Mouse (Mus musculus): ENCODE measurements around the gene Lin52. TPM values are rescaled to one million over a fixed set of nuclear protein-coding genes. Genes with fewer than 3 reads are reported as not detected.

Gene Lin52
- polyA plus RNA-seq, 1 experiment = 26.3 TPM

DNA sequence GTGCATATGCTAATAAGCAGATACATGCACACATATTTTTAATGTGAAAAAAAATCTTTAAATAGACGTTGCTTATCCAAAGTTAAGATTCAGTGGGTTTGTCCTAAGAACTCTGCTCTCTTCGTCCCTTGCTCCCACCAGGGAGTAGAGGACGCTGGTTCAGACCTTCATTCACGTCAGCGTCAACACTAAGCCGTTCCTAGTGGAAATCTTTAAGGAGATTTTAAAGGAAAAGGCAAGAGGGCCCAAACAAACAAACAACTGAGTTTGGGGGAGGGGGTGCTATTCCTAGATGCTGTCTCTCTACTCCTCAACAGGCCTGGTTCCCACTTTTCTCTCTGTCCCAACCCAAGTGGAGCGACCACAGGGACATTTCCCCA, 121.1 kb downstream of the Lin52 start:
- Histone ChIP-seq H3K36me3 (ENCODE audit: control insufficient read depth, insufficient read depth, low read length) (no peaks in the 10 kb centered on the region), H3K27ac (ENCODE audit: insufficient read depth, low read depth, low read length) (no peak overlapping the region), H3K27me3 (replicated peaks; ENCODE audit: control insufficient read depth, insufficient read depth, low read length) (peaks cover 20% of the 10 kb centered on the region), H3K4me3 (ENCODE audit: insufficient read depth, low read depth, low read length) (no peak overlapping the region), H3K4me1 (ENCODE audit: control insufficient read depth, insufficient read depth, low read length) (no peaks in the 10 kb centered on the region; the same call in 1 of the 2 replicates)
- TF ChIP-seq POLR2A (IDR thresholded peaks at IDR 0.05; ENCODE audit: low read depth, low read length) (no peak), CTCF (conservative IDR thresholded peaks at IDR 0.05; ENCODE audit: insufficient read depth, insufficient read length, low read depth, low read length) (no peak)
- 27% methylated on average over 7 of the region's 7 CpGs for WGBS
- no peak for DNase-seq

- no peaks in the 10 kb centered on the region; the same call in 1 of the 2 replicates for H3K4me1 ChIP-seq (ENCODE audit: control insufficient read depth, insufficient read depth, low read length)
- no peak for TF ChIP-seq POLR2A (IDR thresholded peaks at IDR 0.05; ENCODE audit: low read depth, low read length)
- TF ChIP-seq CTCF (conservative IDR thresholded peaks at IDR 0.05; ENCODE audit: insufficient read depth, insufficient read length, low read depth, low read length) = no peak
- no peaks in the 10 kb centered on the region for H3K36me3 ChIP-seq (ENCODE audit: control insufficient read depth, insufficient read depth, low read length)
- no peak for DNase-seq
- no peak overlapping the region for H3K4me3 ChIP-seq (ENCODE audit: insufficient read depth, low read depth, low read length)
- 25% methylated on average over 7 of the region's 7 CpGs for WGBS
- no peak overlapping the region for H3K27ac ChIP-seq (ENCODE audit: insufficient read depth, low read depth, low read length)
- peaks cover 20% of the 10 kb centered on the region for H3K27me3 ChIP-seq (replicated peaks; ENCODE audit: control insufficient read depth, insufficient read depth, low read length)
Measured at GRCm38 (mm10) chr12:84573094-84573493, 121.9 kb downstream of the Lin52 start.

DNA sequence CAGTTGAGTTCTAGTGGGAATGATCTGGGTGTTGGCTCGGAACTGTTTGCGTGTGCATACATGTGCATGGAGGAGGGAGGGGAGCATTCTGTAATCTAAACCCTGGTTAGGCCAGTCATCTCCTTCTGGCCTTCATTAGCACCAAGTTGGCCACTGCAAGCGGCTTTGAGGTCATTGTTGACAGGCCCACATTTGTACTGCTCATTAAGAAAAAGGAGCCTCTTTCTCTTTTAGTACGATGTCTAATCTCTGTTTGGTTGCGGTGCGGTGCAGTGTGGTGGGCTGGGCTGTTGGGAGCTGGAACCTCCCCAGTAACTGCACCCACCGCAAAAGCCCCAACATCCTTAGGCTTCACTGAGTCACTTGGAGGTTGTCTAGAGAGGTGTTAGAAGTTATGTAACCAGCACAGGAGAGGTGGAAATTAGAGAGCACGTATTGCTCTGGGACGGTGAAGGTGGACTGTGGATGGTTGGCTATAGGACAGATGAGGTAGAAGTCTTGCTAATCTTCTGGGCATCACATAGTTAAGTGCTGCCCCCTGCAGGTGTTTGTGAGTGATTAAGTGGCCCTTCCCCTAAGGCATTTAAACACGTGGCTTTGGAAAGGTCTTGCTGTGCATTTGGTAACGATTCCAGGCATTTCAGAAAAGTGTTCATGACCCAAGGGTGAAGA, 126.7 kb downstream of the Lin52 start:
- no peak overlapping the region for H3K27ac ChIP-seq (ENCODE audit: insufficient read depth, low read depth, low read length)
- 75% methylated on average over 11 of the region's 11 CpGs for WGBS
- no peaks in the 10 kb centered on the region; the same call in 1 of the 2 replicates for H3K27me3 ChIP-seq (replicated peaks; ENCODE audit: control insufficient read depth, insufficient read depth, low read length)
- H3K4me1 ChIP-seq (ENCODE audit: control insufficient read depth, insufficient read depth, low read length) = no peaks in the 10 kb centered on the region
- no peak for DNase-seq
- TF ChIP-seq CTCF (conservative IDR thresholded peaks at IDR 0.05; ENCODE audit: insufficient read depth, insufficient read length, low read depth, low read length) (no peak), POLR2A (IDR thresholded peaks at IDR 0.05; ENCODE audit: low read depth, low read length) (no peak)
- H3K4me3 ChIP-seq (ENCODE audit: insufficient read depth, low read depth, low read length) = no peak overlapping the region
- no peaks in the 10 kb centered on the region for H3K36me3 ChIP-seq (ENCODE audit: control insufficient read depth, insufficient read depth, low read length)

DNA sequence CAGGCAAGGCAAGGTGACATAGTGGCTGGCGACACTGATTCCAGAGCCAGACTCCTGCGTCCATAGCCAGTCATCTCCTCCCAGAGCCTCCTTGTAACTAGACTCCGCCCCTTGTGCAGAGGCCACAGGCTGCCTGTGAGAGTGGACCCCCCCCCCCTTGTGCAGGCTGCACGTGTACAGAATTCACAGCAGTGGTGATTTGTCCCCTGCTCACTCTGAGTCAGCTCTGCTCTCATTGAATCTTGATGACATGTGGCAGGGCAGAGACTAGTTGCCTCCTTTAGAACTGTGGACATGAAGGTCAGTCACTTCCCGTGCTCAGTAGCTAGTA, 127.2 kb downstream of the Lin52 start:
- Histone ChIP-seq H3K27me3 (replicated peaks; ENCODE audit: control insufficient read depth, insufficient read depth, low read length) (no peaks in the 10 kb centered on the region), H3K27ac (ENCODE audit: insufficient read depth, low read depth, low read length) (no peak overlapping the region), H3K36me3 (ENCODE audit: control insufficient read depth, insufficient read depth, low read length) (no peaks in the 10 kb centered on the region), H3K4me3 (ENCODE audit: insufficient read depth, low read depth, low read length) (no peak overlapping the region), H3K4me1 (ENCODE audit: control insufficient read depth, insufficient read depth, low read length) (no peaks in the 10 kb centered on the region)
- 38% methylated on average over 5 of the region's 5 CpGs for WGBS
- DNase-seq = no peak
- TF ChIP-seq POLR2A (IDR thresholded peaks at IDR 0.05; ENCODE audit: low read depth, low read length) = no peak

GRCm38 (mm10) chr12:84581285-84581684, 130.1 kb downstream of the Lin52 start:
- H3K36me3 ChIP-seq (ENCODE audit: control insufficient read depth, insufficient read depth, low read length) = no peaks in the 10 kb centered on the region
- TF ChIP-seq CTCF (conservative IDR thresholded peaks at IDR 0.05; ENCODE audit: insufficient read depth, insufficient read length, low read depth, low read length) (no peak), POLR2A (IDR thresholded peaks at IDR 0.05; ENCODE audit: low read depth, low read length) (no peak)
- no peaks in the 10 kb centered on the region for H3K4me1 ChIP-seq (ENCODE audit: control insufficient read depth, insufficient read depth, low read length)
- no peak overlapping the region for H3K4me3 ChIP-seq (ENCODE audit: insufficient read depth, low read depth, low read length)
- H3K27me3 ChIP-seq (replicated peaks; ENCODE audit: control insufficient read depth, insufficient read depth, low read length) = no peaks in the 10 kb centered on the region
- DNase-seq = no peak
- H3K27ac ChIP-seq (ENCODE audit: insufficient read depth, low read depth, low read length) = no peak overlapping the region
- WGBS = 94% methylated on average over 2 of the region's 2 CpGs

DNA sequence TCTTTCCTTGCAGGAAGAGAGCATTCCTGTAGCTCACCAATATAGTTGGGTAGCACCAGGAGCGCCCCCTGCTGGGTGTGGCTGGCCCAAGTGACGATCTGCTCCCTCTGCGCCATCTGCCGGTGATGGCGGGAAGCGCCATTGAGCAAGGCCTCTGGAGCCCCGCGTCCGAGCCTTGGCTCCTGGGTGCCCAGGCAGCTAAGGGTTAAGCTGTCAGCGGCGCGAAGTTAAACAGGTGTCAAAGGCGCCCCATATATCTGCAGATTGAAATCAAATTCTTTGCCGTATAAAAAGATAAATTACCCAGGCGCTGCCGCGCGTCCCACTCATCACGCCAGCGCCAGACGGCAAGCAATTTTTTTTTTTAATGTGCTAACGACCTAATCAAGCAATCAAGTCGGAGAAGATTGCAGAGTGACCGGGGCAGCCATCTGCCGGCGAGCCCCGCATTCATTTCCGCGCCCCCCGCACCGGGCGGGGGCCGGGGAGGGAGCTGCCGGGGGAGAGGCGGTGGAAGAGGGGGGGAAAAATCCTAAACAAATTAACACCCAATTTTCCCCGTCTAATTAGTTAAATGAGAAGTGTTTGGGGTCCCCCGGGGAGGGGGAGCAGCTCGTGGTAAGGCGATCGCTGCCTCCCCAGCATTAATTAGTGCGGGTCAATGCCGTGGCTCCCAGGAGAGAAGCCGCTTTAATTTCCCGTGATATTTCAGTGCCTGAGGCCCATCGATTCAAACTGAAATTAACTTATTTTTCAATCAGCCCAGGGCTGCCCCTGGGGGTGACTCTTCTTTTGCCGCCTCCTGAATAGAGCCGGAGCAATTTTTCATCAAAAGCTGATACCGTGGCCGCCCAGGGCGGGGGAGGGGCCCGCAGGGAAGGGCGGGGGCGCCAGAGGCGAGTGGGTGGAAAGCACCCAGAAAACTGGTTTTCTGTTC, 138.9 kb downstream of the Lin52 start:
- TF ChIP-seq CTCF (conservative IDR thresholded peaks at IDR 0.05; ENCODE audit: insufficient read depth, insufficient read length, low read depth, low read length) (peak; percentile 100; the same call in 1 of the 2 replicates), POLR2A (IDR thresholded peaks at IDR 0.05; ENCODE audit: low read depth, low read length) (no peak)
- H3K36me3 ChIP-seq (ENCODE audit: control insufficient read depth, insufficient read depth, low read length) = no peaks in the 10 kb centered on the region
- 1% methylated on average over 54 of the region's 54 CpGs for WGBS

More for the DNA sequence above, 138.9 kb downstream of the Lin52 start:
- Histone ChIP-seq H3K4me1 (ENCODE audit: control insufficient read depth, insufficient read depth, low read length) (no peaks in the 10 kb centered on the region), H3K4me3 (ENCODE audit: insufficient read depth, low read depth, low read length) (peak overlapping the region; percentile 27), H3K27me3 (replicated peaks; ENCODE audit: control insufficient read depth, insufficient read depth, low read length) (no peaks in the 10 kb centered on the region), H3K27ac (ENCODE audit: insufficient read depth, low read depth, low read length) (no peak overlapping the region)
- peak; percentile 93 for DNase-seq

Other genes starting within 250 kb of the Lin52 start
- gene Elmsan1, start 232.5 kb upstream of the Lin52 start, polyA plus RNA-seq (2012; rRNA removed) = 6.7 and 7.4 TPM in 2 replicates
- gene Ptgr2, start 166.2 kb upstream of the Lin52 start, polyA plus RNA-seq (2012; rRNA removed) = 31.0 and 50.5 TPM in 2 replicates
- gene Zfp410, start 134.6 kb upstream of the Lin52 start, polyA plus RNA-seq (2012; rRNA removed) = 18.8 and 23.8 TPM in 2 replicates
- 47.7 and 51.2 TPM in 2 replicates for gene Coq6, start 89.8 kb upstream of the Lin52 start, polyA plus RNA-seq (2012; rRNA removed)
- 1.2 and 1.3 TPM in 2 replicates for gene Fam161b, start 89.6 kb upstream of the Lin52 start, polyA plus RNA-seq (2012; rRNA removed)
- 100 and 111 TPM in 2 replicates for gene Entpd5, start 42.4 kb upstream of the Lin52 start, polyA plus RNA-seq (2012; rRNA removed)
- gene Bbof1, start 42.4 kb upstream of the Lin52 start, polyA plus RNA-seq (2012; rRNA removed) = 0.46 and 0.58 TPM in 2 replicates
- 5.6 and 6.2 TPM in 2 replicates for gene Rnf113a2, start 34.2 kb upstream of the Lin52 start, polyA plus RNA-seq (2012; rRNA removed)
- 245 and 297 TPM in 2 replicates for gene Aldh6a1, start 418 bp upstream of the Lin52 start, polyA plus RNA-seq (2012; rRNA removed)
- gene Vsx2, start 118.3 kb downstream of the Lin52 start, polyA plus RNA-seq (2012; rRNA removed) = not detected in 2 replicates
- gene Abcd4, start 166.0 kb downstream of the Lin52 start, polyA plus RNA-seq (2012; rRNA removed) = 57.7 and 63.3 TPM in 2 replicates
- gene Vrtn, start 189.6 kb downstream of the Lin52 start, polyA plus RNA-seq (2012; rRNA removed) = not detected in 2 replicates
- not detected in 2 replicates for gene Syndig1l, start 247.4 kb downstream of the Lin52 start, polyA plus RNA-seq (2012; rRNA removed)